Mouse (Mus musculus): ENCODE measurements around the gene Zscan4-ps2. TPM values are rescaled to one million over a fixed set of nuclear protein-coding genes. Genes with fewer than 3 reads are reported as not detected.

Zscan4-ps2 gene
- not detected in 4 replicates for total RNA-seq (2023; ENCODE audit: inconsistent age)

DNA sequence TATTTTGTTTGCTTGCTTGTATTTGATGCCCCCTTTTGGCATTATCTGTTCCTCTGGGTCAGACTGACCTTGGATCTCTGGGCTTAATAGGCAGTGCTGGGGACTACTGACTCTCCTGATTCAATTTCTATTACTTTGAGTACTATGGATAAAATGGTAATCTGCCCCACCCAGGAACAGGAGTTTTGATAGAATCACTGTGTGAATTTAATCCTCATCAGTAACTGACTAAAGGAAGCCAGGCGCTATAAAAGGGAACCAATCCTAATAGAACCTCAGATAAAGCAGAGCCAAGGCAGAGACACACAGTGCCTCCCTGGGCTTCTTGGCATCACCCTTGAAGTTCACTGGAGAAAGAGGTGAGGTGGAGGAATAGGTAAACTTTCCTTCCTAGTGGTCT lies at the start of gene Zscan4-ps2:
Gene Zscan4-ps2, plus strand, starts transcription at position 301 of the 400 bp plus-strand sequence.

Other genes starting within 250 kb of the Zscan4-ps2 start
- gene Zscan4e, start 203.6 kb upstream of the Zscan4-ps2 start, total RNA-seq (2023; ENCODE audit: inconsistent age) = not detected in 4 replicates
- not detected in 4 replicates for gene Zscan4f, start 116.4 kb upstream of the Zscan4-ps2 start, total RNA-seq (2023; ENCODE audit: inconsistent age)
- not detected in 4 replicates for gene Zscan4-ps3, start 95.0 kb downstream of the Zscan4-ps2 start, total RNA-seq (2023; ENCODE audit: inconsistent age)
- not detected in 4 replicates for gene Vmn1r72, start 165.8 kb downstream of the Zscan4-ps2 start, total RNA-seq (2023; ENCODE audit: inconsistent age)
- gene Vmn1r73, start 216.0 kb downstream of the Zscan4-ps2 start, total RNA-seq (2023; ENCODE audit: inconsistent age) = not detected in 4 replicates